Mouse (Mus musculus): ENCODE data around the gene Gm10190.

- TF ChIP-seq CTCF (IDR thresholded peaks at IDR 0.05; ENCODE audit: low read depth, low read length) (no peak), POLR2A (IDR thresholded peaks at IDR 0.05; ENCODE audit: borderline replicate concordance, low read depth, low read length) (no peak)
These were observed 47.9 kb downstream of the Gm10190 start for GRCm38 (mm10) chr17:80325456-80325855.

Data from bone marrow macrophage, adult 2 months (primary cell).